Mouse (Mus musculus): ENCODE results near the gene Agpat4.
"Not testable (repeated sequence)": the region's sequence is repeated elsewhere in the genome, so short reads cannot be mapped to it uniquely, and the experiment has no call there.

The Agpat4 gene

DNA sequence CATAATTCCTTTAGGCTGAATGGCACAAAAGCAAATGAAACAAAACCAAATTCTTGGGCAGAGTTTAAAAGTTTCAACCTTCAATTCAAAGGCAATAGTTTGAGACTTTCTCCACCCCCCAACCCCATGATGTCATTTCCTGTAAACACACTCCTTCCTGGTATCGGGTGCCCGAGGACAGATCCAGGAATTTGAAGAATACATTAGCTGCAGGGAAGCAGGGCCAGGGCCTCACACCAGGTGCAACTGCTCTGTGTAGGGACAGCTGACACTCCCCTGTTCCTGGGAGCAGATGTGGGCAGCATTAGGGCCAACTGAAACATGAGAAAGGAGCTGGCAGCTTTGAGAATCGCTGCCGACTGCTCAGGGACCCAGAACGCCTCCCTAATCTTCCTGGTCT lies 76.6 kb downstream of the Agpat4 start:
- no peak for DNase-seq (ENCODE audit: low read depth)

- no peak for DNase-seq (ENCODE audit: low read depth)
Measured at GRCm38 (mm10) chr17:12195604-12196003, 77.1 kb downstream of the Agpat4 start.

GRCm38 (mm10) chr17:12199933-12200332 lies 81.4 kb downstream of the Agpat4 start:
- DNase-seq (ENCODE audit: low read depth) = no peak

GRCm38 (mm10) chr17:12201086-12201485 lies 82.6 kb downstream of the Agpat4 start:
- no peak for DNase-seq (ENCODE audit: low read depth)

DNA sequence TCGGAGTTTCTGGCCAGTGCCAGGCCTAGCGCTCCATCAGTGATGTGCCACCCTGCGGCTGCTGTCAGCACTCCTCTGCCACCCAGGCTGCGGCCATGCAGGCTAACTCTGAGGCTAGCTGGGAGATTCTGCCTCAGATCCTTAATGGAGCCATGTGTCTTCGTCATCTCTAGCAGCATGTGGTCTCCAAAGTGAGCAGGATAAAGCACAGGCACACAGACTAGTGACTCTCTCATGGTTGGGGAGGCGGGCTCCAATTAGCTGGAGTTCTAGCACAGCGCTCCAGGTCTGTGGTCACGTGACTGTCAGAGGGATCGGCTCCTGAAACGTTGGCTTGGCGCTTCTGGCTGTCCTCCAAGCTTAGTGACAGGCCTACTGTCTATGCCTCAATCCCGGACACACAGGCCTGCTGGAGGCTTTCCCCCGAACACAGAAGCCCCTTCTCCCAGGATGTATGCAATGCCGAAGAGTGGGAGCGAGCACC lies 85.0 kb downstream of the Agpat4 start:
- DNase-seq (ENCODE audit: low read depth) = no peak

GRCm38 (mm10) chr17:12204246-12204645 lies 85.7 kb downstream of the Agpat4 start:
- no peak for DNase-seq (ENCODE audit: low read depth)

DNA sequence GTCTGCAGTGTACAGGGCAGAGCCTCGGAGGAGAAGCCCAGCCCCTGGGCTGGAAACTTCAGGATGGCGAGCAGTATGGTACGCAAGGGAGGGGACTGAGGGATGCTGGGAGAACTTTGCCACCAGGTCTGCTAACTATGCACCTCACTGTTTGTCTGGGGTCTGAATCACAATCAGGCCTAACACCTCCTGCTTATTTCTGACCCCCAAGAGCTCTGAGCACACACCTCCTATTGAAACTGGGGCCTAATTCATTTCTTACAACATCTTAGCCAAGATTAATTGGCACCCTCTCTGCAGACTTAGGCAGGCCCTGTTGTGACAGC lies 86.1 kb downstream of the Agpat4 start:
- DNase-seq (ENCODE audit: low read depth) = no peak

- DNase-seq (ENCODE audit: low read depth) = no peak
Measured at GRCm38 (mm10) chr17:12205015-12205693, 86.7 kb downstream of the Agpat4 start.

DNA sequence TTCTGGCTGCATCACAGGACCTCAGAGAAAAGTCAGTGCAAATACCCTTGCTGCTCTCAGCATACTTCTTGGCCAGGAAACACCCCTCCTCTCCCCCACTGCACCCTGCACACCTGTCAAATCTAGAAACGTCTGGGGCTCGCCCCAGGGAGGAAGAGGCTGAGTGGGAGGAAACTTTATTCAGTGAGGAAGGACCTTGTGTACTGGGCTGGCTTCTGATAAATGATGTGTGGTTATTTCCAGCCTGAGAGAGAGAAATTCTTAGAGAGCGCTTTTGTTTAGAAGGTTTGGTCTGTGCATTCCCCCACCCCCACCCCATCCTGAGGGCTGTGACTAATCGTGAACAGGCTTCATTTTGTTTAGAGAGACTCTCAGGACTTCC lies 87.2 kb downstream of the Agpat4 start:
- DNase-seq (ENCODE audit: low read depth) = peak; percentile 21

GRCm38 (mm10) chr17:12206248-12206647 lies 87.7 kb downstream of the Agpat4 start:
- DNase-seq (ENCODE audit: low read depth) = no peak

- no peak for DNase-seq (ENCODE audit: low read depth)
Measured at GRCm38 (mm10) chr17:12207022-12207548, 88.6 kb downstream of the Agpat4 start.

- no peak for DNase-seq (ENCODE audit: low read depth)
Measured at GRCm38 (mm10) chr17:12209481-12209880, 91.0 kb downstream of the Agpat4 start.

DNA sequence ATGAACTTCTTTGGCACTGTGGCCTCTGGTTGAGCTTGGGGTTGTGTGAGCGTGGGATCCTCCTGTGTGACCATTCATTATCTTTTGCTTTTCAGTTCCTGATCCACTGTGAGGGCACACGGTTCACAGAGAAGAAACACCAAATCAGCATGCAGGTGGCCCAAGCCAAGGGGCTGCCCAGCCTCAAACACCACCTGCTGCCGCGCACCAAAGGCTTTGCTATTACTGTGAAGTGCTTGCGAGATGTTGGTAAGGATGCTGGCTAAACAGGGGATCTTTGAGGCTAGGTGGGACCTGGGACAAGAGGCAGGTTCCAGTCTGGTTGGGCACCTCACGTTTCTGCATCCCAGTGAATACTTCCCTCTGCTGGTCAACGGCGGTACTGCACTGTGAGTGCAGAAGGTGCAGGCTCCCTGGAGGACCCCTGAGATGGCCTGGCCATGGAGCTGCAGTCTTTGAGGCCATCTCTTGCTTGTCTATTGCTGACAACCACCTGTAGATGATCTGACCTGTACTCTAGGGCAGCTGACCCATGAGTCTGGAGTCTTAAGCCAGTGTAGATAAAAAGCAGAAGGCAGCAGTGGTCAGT lies 92.1 kb downstream of the Agpat4 start:
- DNase-seq (ENCODE audit: low read depth) = peak; percentile 80

DNA sequence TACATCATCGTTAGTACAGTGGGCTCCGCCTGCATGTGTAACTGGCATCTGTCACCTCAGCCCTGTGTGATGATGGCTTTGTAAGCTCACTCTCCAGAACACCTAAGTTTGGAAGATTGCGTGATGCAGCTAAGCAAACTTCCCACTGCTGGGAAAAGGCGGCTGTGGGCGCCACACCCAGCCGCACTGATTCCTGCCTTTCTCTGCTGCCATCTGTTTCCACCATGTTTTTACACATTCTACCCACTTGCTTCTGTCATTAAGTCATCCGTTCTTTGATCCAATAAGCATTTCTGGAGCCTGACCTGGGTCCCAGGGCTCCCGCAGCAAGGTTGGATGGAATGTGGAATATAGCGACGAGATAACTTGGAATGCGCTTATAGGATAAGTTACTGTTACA lies 93.4 kb downstream of the Agpat4 start:
- no peak for DNase-seq (ENCODE audit: low read depth)

- DNase-seq (ENCODE audit: low read depth) = no peak
Measured at GRCm38 (mm10) chr17:12212341-12212740, 93.8 kb downstream of the Agpat4 start.

- no peak for DNase-seq (ENCODE audit: low read depth)
Measured at GRCm38 (mm10) chr17:12213430-12213829, 94.9 kb downstream of the Agpat4 start.

DNA sequence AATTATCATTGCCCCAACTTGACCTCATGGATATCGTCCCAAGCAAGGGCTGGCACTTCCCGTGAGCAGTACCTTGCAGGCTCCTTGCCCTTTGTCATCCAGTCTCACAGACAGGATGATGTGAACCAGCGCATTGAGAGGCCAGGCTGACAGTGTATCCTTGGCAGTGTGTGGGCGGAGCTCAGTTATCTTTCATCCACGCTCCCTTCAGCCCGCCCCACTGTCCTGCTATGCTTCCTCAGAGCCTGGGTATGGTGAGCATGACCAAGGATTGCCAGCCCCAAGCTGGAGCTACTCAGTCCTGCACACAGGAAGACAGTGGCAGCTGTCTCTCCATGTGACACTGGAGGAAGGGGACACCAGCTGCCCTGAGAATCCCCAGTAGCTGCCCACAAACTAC lies 97.7 kb downstream of the Agpat4 start:
- no peak for DNase-seq (ENCODE audit: low read depth)

DNA sequence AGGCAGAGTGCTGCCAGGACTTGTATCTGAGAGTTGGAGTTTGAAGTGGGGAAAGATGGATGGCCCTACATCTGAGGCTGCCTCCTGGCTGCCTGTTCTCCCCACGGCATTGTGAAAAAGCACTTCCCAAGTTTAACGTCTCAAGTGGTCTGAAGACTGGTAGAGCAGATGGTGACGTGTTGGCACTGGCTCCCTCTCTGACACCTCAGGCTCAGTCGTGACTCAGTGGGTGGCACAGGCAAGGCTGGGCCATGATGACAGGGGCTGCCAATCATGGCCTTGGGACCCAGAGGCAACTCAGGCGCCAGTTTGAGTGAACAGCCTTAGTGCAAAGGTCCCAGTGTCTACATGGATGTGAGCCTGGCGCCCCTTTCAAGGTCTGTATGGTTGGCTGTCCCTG lies 103.4 kb downstream of the Agpat4 start:
- no peak for DNase-seq (ENCODE audit: low read depth)

GRCm38 (mm10) chr17:12223682-12224081 lies 105.2 kb downstream of the Agpat4 start:
- DNase-seq (ENCODE audit: low read depth) = no peak

DNA sequence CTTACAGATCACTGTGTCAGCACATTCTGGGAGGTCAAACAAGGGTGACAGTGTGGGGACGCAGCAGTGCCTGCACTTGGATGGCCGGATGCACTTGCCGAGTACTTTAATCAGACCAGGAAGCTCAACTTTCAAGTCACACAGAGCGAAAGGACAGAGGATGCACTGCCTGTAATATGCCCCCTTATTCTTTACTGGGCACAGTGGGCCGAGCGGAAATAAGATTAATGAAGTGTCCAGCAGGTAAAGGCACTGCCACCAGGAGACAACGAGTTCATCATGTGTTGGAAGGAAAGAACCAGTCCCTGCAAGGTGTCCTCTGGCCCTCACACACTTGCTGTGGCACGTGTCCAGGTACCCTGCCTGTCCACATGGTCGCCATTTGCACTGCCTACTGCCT lies 105.6 kb downstream of the Agpat4 start:
- DNase-seq (ENCODE audit: low read depth) = no peak

DNA sequence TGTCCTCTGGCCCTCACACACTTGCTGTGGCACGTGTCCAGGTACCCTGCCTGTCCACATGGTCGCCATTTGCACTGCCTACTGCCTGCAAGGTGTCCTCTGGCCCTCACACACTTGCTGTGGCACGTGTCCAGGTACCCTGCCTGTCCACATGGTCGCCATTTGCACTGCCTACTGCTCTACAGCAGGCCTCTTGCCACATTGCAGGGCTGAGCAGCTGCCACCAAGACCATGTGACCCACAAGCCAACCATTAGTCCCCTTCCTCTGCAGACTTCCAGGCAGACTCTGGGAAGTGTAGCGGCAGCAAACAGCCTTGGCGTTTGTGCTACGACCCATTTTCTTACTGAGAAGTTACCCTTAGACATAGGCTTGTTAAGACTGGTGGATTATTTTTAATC lies 106.0 kb downstream of the Agpat4 start:
- not testable (repeated sequence) for DNase-seq (ENCODE audit: low read depth)

GRCm38 (mm10) chr17:12225227-12225626 lies 106.7 kb downstream of the Agpat4 start:
- DNase-seq (ENCODE audit: low read depth) = no peak

- DNase-seq (ENCODE audit: low read depth) = peak; percentile 15
Measured at GRCm38 (mm10) chr17:12226551-12226950, 108.0 kb downstream of the Agpat4 start.

DNA sequence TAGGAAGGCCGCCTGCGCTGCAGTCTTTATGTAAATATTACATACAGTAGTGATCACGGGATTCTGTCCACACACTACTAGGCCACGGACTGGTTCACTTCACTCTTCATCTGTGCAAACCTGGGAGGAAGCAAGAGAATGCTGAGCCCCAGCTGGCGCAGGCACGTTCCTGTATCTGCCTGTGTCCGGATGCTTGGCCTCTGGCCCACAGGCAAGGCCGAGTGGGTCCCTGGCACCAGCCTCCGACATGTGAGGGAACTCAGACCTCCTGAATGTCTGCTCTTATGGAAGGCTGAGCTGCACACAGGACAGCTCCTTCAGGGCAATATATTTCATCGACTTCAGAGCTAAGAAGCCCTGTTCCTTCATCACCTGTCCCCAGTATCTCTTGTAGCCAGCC lies 109.5 kb downstream of the Agpat4 start:
- DNase-seq (ENCODE audit: low read depth) = no peak

Measured in naive thymus-derived CD4-positive, alpha-beta T cell, adult 2 months (primary cell).